Mouse (Mus musculus) ovary, postnatal 10 days (tissue): ENCODE measurements around the gene Wdhd1.

Experiments used
- DNase-seq: peaks from one replicate; pipeline ENCODE4 v3.0.0; 2022; ENCODE audit warnings: low spot score

Gene Wdhd1

DNA sequence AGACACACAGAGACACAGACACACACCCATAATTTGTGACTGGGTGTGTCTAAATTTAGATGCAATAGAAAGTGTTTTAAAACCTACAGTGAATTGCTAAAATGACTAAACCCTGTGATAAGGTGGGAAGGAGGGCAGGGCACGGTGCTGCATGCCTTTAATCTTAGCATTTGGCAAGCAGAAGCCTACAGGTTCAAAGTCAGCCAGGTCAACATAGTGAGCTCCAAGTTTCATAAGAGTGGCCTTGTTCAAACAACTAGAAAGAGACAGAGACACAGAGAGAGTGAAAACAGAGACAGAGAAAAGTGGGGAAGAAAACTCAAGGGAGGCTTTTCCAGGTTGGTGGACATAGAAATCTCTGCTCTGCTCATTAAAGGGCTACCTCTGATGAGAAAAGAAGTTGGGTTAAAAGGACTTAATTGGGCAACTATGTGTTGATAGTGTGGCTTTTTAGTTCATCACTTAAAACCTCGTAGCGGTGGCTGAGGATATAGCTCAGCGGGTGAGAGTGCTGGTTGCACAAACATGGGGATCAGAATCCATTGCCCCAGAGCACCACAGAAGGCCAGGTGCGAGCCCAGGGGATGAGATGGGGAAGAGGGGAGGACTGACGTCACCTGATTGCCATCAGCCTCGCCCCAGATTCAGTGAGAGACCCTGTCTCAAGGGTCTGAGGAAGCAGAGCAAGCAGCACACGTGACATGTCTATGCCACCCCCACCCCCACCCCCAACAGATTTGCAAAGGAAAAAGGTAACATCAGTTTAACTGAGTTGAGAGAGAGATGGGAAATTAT is 56.2 kb downstream of the Wdhd1 start:
- no peak for DNase-seq

- no peak for DNase-seq
Measured at GRCm38 (mm10) chr14:47218766-47219606, 57.7 kb downstream of the Wdhd1 start.

DNA sequence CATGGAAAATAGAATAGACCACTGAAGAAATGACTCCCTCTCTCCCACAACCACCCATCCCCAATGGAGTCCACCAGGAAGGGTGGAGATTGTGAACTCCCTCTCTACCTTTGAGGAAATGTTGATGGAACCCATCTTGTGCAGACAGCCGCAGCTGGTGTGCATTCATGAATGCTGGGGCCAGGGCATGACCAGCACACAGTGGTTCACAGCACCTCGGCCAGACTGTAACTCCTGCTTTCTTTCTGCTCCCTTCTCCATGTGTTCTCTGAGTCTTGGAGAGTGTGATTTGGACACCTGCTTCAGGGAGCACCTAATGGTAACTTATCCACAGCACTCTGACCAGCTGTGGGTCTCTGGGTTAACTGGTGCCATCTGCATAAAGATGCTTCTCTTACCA is 60.1 kb downstream of the Wdhd1 start:
- no peak for DNase-seq

DNA sequence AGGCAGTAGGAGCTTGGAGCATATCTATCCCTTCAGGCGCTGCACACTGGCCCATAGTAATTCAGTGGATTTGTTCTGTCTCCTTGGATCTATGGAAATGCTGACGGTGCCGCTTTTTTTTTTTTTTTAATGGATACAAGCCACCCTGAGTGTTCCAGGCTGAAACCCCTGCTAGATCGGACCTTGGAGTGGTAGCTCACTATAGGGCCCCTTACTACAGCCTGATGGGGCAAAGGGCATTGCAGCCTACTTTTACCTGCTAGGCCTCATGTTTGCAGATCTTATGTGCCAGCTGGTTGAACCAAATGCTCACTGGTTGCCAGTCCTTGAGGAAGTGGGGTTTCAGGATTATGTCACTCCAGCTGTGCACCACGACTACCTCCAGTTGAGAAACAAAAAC is 62.3 kb downstream of the Wdhd1 start:
- DNase-seq, result no peak

DNA sequence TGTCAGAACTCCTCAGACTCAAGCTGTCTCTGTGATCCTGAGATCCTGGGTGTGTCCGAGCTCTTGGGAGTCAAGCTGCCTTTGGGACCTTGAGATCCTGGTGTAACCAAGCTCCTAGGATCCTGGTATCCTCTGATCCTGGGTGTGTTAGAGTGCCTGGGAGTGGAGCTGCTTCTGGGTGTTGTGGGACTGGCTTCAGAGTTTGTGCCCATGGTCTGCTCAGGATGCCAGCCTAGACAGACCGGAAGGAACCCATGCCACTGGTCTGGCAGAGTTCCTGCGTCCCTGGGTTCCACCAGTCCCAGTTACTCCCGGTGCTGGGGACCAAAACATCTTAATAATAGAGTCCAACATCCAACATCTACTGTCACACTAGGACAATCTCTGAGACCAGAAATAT is 63.4 kb downstream of the Wdhd1 start:
- DNase-seq, result no peak

DNA sequence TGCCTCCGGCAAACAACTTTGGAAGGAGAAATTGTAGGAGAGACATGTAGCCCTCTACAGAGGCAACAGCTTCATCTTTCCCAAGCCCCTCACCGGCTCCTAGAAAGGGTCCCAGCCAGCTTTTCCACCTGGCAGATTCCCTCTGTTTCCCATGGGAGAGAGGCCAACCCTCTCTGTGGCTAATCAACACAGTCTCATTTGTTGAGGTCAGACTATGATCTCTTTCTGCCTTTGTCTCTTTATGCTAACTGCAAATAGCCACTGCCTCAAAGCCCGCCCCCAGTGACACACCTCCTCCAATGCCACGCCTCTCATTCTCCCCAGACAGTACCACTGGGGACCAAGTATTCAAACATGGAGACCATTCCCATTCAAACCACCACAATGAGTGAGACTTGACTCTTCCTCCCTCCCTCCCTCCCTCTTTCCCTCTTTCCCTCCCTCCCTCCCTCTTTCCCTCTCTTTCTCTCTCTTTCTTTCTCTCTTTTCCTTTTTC is 66.9 kb downstream of the Wdhd1 start:
- no peak for DNase-seq

DNA sequence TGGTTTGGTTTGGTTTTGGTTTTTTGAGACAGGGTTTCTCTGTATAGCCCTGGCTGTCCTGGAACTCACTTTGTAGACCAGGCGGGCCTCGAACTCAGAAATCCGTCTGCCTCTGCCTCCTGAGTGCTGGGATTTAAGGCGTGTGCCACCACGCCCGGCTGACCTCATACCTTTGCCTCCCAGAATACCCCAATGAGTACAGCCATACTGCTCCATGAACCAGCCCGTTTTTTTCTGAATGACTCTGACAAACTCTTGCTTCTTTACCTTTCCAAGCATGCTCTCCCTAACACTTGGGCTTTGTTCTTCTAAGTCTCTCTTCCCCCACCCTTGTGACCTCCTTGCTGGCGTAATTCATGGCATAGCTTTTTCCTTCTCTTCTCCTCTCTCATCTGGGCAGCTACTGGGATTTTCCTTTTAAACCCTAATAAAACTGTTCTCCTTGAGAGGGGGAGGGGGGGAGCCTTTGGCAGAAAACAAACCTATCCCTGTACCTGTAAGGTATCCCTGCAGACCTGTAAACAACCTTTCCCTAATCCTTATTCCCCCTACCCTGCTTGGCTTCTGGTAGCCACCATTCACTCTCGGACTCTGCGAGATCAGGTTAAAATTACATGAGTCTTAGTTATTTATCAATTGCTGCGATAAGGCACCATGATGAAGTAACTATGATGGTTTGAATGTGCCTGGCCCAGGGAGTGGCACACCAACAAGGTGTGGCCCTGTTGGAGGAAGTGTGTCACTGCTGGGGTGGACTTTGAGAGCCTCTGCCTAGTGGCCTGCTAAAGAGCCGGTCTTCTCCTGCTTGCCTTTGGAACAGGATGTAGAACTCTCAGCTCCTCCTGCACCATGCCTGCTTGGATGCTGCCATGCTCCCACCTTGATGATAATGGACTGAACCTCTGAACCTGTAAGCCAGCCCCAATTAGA is 67.8 kb downstream of the Wdhd1 start:
- DNase-seq, result no peak

DNA sequence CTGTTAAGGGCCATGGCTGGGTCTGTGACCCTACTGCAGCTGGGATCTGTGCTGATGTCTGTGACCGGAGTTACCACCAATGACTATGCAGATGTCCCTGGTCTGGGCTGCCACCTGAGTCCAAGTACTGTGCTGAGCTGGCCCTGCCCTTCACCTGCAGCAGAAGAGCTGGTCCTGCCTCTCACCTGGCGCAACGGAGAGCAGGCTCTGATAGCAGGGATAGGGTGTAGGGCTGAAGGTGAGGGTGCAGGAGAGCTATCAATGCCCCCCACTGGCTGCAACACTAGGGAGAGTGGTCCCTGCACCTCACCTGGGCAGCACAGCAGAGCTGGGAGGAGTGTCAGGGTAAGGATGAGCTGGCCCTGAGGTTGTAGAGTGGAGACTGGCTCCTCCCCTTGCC is 70.1 kb downstream of the Wdhd1 start:
- no peak for DNase-seq

DNA sequence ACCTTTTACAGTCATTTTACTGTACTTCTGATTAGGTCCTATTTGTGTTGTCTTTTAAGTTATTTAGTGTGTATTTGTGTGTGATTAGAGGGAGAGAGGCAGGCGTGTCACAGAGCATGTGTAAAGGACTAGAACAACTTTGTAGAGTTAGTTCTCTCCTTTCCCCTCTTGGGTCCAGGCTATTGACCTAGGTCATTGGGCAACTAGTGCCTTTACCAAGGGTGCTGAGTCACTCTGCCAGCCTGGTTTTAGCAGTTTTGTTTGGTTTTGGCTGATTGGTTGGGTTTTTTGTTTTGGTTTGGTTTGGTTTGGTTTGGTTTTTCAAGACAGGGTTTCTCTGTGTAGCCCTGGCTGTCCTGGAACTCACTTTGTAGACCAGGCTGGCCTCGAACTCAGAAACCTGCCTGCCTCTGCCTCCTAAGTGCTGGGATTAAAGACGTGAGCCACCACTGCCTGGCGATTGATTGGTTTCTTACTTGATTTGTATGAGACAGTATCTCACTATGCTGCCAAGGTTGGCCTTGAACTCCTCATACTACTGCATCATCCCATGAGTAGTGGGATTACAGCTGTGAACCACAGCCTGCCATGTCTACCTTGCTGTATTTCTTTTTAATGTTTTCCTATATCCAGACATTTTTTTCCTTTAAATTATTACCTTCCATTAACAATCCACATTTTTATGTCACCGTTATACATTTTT is 71.2 kb downstream of the Wdhd1 start:
- no peak for DNase-seq

GRCm38 (mm10) chr14:47197340-47197739 is 79.3 kb downstream of the Wdhd1 start:
- DNase-seq, result no peak

- DNase-seq, result no peak
Measured at GRCm38 (mm10) chr14:47196711-47197110, 79.9 kb downstream of the Wdhd1 start.

DNA sequence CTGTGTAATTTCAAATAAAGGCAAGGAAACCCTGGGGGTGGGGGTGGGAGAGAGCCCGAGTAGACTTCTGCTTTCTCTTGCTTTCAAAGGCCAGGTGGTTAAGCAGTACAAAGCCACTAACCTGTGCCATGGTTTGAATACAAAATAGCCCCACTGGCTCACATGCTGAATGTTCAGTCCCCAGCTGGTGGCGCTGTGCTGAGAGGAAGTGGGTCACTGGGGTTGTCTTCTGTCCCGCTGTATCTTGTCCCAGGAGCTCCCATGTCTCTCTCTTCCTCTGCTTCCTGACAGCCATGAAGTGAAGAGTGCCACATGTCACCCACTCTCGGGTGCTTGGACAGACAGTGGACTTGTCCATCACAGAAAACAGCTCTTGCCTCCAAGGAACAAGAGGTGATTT is 82.6 kb downstream of the Wdhd1 start:
- DNase-seq, result no peak

DNA sequence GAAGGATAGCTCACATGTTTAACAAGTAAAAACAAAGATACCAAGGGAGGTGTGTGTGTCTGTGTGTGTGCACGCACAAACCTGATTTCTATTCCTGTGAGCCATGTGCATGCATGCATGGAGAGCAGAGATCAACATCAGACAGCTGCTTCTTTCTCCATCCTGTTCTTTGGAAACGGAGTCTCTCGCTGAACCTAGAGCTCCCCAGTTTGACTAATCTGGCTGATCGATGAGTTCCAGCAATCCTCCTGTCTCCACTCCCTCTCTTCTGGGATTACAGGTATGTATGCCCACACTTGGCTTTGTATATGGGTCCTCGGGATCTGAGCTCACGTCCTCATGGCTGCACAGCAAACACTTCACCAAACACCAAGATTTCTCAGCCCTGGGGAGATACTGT is 83.2 kb downstream of the Wdhd1 start:
- no peak for DNase-seq

DNA sequence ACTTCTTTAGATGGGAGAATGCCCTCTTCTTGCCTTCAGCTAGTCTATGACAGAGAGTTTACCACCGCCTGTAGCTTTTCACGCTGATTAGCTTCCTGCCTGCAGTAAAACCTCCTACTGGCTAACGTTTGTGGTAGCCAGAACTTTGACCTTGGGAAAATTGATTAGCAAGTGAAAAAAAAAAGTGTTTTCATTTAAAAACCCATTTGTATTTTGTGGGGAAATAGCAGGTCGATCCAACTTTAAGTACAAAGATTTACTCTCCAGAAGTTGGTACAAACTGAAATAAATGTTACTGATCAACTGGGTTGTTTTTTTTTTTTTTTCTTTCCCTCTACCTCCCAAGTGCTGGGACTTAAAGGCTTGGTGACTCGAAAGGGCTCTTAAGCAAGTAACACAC is 84.8 kb downstream of the Wdhd1 start:
- no peak for DNase-seq
